Mouse (Mus musculus) adrenal gland, postnatal 4 days (tissue): ENCODE results near the gene Daam1. TPM values are rescaled to one million over a fixed set of nuclear protein-coding genes. Genes with fewer than 3 reads are reported as not detected.

Source experiments
- DNase-seq, 2 experiments: peaks; one replicate each; pipeline ENCODE4 v3.0.0; 2021 to 2022; ENCODE audit warnings: low spot score in 2 of 2, mixed read lengths in 2 of 2
- total RNA-seq, 2 experiments: library from RNA; stranded (reverse); gene quantifications; 2 replicates each; pipeline ENCODE4 v1.2.3; 2021

Daam1 gene
- total RNA-seq, 2 experiments from 2014 or later = 30.5 to 31.4 TPM

DNA sequence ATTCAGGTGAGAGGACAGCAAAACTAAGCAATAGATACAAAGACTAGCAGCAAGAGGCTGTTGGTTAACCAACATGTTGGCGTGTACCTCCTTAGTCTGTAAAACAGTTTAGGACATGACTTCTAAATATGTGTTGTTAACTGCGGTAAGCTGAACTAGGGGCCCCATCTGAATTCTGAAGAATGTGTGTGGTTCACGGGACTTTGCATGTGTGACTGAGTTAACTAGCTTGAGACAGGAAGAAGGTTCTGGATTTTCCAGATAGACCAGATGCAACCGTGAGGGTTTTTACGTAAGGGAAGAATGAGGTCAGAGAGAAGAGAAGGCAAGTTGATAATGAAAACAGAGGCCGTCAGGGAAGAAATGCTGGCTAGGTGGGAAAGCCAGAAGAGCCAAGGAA is 206.2 kb downstream of the Daam1 start:
- no peak for DNase-seq

DNA sequence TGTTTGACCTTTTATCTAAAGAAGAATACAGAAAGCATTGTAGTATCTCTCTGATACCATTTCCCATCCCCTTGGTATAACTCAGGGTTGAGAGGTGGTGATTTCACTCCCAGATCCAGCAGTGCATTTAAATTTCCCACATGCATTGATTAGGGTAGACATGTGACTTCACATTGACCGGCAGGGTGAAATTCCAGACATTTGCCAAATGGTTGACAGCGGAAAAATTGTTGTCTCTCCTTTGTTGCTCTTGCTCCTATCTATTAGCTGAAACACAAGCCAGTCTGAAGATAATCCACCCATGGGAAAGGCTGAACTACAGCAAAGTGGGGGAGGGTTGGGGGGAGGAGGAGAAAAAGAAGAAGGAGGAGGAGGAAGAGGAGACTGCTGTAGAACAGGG is 208.0 kb downstream of the Daam1 start:
- no peak for DNase-seq

GRCm38 (mm10) chr12:72039501-72039900 is 208.6 kb downstream of the Daam1 start:
- no peak for DNase-seq

GRCm38 (mm10) chr12:72041238-72041637 is 210.4 kb downstream of the Daam1 start:
- no peak for DNase-seq

Other genes with a start within 250 kb of the Daam1 start
- 1 to 10 TPM; 3.2 to 3.3 TPM for gene Gpr135, start 240.0 kb downstream of the Daam1 start, total RNA-seq